Mouse (Mus musculus) left cerebral cortex, adult 8-10 months (tissue): ENCODE measurements at regions not wholly inside any gene's neighbourhood (a gene's known extent, or its start where the extent isn't known, plus 50 kb on each side); places are given as distances from the start of the nearest gene placed in this dataset.
"Not testable (repeated sequence)": the region's sequence is repeated elsewhere in the genome, so short reads cannot be mapped to it uniquely, and the experiment has no call there.

Source experiments
- DNase-seq, 2 experiments: peaks; one replicate each; pipeline ENCODE4 v3.0.0; 2022; ENCODE audit warnings: low spot score in 2 of 2

- no peak for DNase-seq
Measured at GRCm38 (mm10) chr3:111194541-111194940, 943.7 kb upstream of the Prmt6 start.

GRCm38 (mm10) chr3:111166698-111167097 lies 915.9 kb upstream of the Prmt6 start:
- peak in 1 of 2 experiments; percentile 14 for DNase-seq

- DNase-seq: not testable (repeated sequence)
Measured at GRCm38 (mm10) chr3:111141196-111141595, 890.4 kb upstream of the Prmt6 start.

- DNase-seq: no peak
Measured at GRCm38 (mm10) chr3:111108982-111109381, 858.2 kb upstream of the Prmt6 start.

GRCm38 (mm10) chr3:111102646-111103045 lies 851.8 kb upstream of the Prmt6 start:
- peak in 1 of 2 experiments; percentile 38 for DNase-seq

GRCm38 (mm10) chr3:111074311-111074710 lies 823.5 kb upstream of the Prmt6 start:
- DNase-seq: no peak

GRCm38 (mm10) chr3:111070301-111070700 lies 819.5 kb upstream of the Prmt6 start:
- no peak for DNase-seq

- peak in 1 of 2 experiments; percentile 10 for DNase-seq
Measured at GRCm38 (mm10) chr3:111069843-111070242, 819.0 kb upstream of the Prmt6 start.

- peak; percentile 26 to 41 for DNase-seq
Measured at GRCm38 (mm10) chr3:111069156-111069555, 818.4 kb upstream of the Prmt6 start.

- no peak for DNase-seq
Measured at GRCm38 (mm10) chr3:111049638-111050037, 798.8 kb upstream of the Prmt6 start.
